Mouse (Mus musculus) spleen, adult 12 weeks (tissue): ENCODE measurements around the gene Mybphl.

ENCODE experiments used
- DNase-seq: peaks from one replicate; pipeline ENCODE4 v3.0.0; 2022; ENCODE audit warnings: low spot score

The Mybphl gene

GRCm38 (mm10) chr3:108364270-108364995, at the start of gene Mybphl:
Mybphl (plus strand) TSS chr3:108364911.
- no peak for DNase-seq

GRCm38 (mm10) chr3:108318517-108318916, 46.2 kb upstream of the Mybphl start:
- no peak for DNase-seq

DNA sequence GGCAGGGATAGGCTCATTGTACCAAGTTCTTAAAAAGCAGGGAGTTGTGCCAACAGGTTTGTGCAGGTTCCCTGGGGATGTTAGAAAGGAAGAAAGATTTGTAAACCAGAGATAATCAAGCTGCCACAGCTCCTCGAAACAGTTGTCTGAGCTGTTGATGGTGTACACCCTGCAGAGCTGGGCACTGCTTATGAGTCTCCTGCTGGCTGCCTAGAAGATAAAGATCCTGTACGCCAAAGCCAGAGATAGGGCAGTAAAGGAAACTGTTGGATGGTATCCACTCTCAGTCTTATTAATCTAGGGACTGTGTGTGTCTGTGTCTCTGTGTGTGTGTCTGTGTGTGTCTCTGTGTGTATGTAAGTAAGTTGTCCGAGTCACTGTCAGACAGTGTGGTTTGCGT, 43.0 kb upstream of the Mybphl start:
- no peak for DNase-seq

DNA sequence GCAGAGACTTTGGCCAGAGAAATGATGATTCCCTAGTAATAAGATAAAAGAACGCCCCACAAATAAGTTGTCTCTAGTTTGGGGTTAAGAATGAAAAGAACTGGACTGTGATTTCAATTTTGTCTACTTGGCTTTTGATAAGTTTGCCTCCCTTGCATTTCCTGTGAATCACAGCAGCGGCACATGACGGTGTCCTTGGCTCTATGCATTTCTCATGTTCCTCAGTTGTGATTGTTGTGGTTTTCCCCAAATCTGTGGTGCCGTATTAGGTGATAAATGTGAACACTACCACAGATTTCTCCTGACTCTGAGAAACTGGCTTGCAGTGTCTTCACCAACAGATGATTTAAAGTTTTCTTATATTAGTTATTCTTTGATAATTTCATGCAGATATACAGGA, 42.6 kb upstream of the Mybphl start:
- no peak for DNase-seq

- DNase-seq = no peak
Measured at GRCm38 (mm10) chr3:108322962-108323361, 41.7 kb upstream of the Mybphl start.

- no peak for DNase-seq
Measured at GRCm38 (mm10) chr3:108324837-108325236, 39.9 kb upstream of the Mybphl start.

DNA sequence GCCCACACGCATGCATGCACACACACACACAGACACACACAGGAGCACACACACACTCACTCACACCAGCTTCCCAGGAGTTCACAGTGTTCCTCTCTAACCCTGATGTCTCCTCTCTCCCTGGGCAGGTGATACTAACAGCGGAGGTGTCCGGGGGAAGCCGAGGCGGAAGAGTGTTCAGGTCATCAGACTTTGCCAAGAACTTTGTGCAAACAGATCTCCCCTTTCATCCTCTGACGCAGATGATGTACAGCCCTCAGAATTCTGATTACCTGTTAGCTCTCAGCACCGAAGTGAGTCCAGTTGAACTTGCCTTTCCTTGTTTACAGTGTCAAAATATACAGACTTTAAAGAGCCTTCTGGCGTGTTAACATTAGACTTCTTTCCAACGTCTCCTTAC, 39.2 kb upstream of the Mybphl start:
- no peak for DNase-seq

GRCm38 (mm10) chr3:108327275-108327674, 37.4 kb upstream of the Mybphl start:
- DNase-seq = no peak

DNA sequence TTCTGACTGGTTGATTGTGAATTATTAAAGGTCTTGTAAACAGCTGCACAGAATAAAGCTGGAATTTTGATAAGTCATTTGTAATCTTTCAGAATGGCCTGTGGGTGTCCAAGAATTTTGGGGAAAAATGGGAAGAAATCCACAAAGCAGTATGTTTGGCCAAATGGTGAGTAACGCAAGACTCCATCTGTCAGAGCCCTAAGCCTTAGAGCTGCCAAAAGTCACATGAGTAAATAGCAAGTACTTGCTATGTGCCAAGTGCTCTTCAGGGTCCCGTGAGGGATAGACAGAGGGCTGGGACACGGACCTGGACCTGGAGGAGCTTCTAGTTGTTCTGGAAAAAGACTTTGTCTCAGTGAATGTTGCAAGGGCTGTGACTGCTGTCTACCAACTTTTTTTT, 36.8 kb upstream of the Mybphl start:
- no peak for DNase-seq

GRCm38 (mm10) chr3:108328441-108328841, 36.3 kb upstream of the Mybphl start:
- peak; percentile 15 for DNase-seq

- DNase-seq = no peak
Measured at GRCm38 (mm10) chr3:108330812-108331211, 33.9 kb upstream of the Mybphl start.

DNA sequence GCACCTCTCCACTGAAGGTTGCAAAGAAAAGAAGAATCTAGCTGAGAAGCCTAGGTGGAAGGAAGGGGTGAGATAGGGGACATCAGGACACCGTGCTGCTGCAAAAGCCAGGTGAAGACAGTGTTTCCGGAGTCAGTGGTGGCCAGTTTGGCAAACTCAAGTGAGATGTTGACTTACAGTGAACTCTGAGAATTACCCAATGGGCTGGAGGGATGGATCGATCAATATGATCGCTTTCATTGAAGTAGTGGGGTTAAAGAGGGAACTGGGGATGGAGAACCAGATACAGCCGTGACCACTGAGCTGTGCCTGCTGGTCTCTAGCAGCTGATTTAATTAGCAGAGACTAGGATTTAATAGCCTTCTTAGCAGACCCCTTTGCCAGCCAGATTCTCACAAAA, 27.8 kb upstream of the Mybphl start:
- DNase-seq = no peak

DNA sequence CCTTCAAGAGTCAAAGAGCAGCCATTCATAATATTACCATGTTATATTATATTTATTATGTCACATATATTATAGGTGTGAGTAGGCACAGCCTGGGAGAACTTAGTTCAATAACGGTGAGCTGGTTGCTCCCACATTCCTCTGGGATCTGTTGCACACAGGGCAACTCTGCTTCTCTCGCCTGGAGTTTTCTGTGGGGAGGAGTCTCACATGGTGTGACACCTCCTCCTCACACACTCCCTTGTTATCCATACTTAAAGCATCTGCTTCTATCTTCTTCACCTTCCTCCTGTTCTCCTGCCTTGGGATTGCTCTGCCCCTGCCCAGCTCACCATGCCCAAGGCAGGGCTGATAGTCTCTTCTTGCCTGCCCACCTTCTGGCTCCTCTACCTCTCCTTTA, 23.7 kb upstream of the Mybphl start:
- DNase-seq = no peak

DNA sequence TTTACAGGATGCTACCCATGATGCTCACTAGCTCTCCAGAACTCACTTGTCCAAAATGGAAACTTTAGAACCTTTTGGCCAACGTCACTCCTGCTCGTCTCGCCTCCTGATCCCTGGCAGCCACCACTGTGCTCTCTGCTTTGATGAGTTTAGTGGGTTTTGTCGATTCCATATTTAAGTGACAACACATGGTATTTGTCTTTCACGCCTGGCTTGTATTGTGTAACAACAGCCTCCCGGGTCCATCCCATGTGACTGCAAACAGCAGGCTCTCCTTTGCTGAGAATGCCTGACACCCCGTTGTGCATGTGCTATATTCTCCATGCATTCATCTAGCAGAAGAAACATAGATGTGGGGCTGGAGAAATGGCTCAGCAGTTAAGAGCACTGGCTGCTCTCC, 22.5 kb upstream of the Mybphl start:
- DNase-seq = no peak

- DNase-seq = no peak
Measured at GRCm38 (mm10) chr3:108345855-108346254, 18.9 kb upstream of the Mybphl start.

GRCm38 (mm10) chr3:108348376-108348775, 16.3 kb upstream of the Mybphl start:
- no peak for DNase-seq

- DNase-seq = no peak
Measured at GRCm38 (mm10) chr3:108355245-108355644, 9.5 kb upstream of the Mybphl start.

- no peak for DNase-seq
Measured at GRCm38 (mm10) chr3:108357051-108357450, 7.7 kb upstream of the Mybphl start.

DNA sequence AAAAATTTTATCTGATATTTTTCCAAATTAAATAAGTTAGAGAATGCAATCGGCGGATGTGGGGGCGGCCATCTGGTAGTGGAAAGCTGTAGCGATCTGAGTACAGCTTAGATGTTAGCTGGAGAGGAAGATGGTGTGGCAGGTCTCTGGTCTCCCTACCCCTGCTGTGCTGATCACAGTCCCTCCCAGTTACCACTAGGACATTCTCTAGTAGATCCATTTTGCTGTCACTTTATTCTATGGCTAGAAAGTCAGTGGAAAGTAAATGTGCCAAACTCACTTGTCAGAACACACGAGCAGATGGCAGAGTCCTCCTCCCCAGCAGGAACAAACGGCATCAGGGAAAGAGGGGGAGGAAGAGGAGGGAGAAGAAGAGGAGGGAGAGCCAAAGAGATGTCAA, 6.3 kb upstream of the Mybphl start:
- DNase-seq = no peak

DNA sequence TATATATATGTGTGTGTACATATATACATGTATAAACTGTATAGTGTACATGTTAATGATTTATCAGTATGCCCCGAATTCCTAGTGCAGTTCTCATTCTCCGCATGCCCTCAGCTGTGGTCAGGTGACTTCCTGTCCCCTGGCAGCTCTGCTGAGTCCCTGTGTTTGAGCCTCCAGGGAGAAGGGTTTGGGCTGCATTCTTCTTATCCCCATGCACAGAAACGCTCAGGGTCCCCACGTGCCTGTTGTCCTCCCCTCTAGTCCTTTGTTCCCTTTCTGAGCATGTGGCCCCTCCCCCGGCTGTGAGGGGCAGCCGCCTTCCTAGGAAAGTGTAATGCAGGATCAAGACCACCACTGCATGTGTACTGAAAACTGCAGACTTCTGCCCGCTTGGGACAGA, 3.8 kb upstream of the Mybphl start:
- no peak for DNase-seq

- DNase-seq = no peak
Measured at GRCm38 (mm10) chr3:108363626-108364025, 1.1 kb upstream of the Mybphl start.

DNA sequence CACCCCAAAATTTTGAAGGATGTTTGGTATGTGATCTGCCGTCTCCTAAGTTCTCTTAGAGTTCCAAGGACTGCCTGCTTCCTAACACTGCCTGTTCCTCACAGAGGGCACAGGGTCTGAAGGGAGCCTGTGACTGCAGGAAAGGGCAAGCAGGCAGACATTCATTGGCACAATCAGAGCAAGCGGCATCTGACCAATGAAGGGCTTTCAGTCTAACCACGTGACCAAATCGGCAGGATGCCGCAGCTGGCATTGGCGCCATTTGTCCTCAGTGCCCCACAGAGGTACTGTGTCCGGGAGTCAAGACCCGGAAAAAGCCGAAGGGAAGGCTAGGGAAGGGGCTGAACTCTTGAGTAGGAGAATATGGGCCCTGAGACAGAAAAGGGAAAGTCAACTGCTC, 2.5 kb downstream of the Mybphl start:
- DNase-seq = no peak

DNA sequence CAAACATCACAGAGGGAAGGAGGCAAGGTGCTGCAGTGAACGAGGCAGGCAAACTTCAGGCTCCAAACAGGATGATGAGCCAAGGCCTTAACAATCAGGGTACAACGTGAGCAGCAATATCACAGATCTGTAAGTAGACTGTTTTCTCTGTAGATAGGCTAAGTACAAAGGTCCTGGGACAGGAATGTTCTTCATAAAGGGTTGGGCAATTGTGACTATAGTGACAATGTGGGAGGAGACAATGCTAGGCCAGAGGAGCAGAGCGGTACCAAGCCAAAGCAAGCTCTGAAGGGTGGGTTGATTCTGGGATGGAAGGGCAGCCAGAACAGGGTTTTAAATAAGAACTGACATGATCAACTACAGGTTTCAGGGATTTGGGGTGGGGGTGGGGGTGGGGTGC, 3.1 kb downstream of the Mybphl start:
- no peak for DNase-seq

DNA sequence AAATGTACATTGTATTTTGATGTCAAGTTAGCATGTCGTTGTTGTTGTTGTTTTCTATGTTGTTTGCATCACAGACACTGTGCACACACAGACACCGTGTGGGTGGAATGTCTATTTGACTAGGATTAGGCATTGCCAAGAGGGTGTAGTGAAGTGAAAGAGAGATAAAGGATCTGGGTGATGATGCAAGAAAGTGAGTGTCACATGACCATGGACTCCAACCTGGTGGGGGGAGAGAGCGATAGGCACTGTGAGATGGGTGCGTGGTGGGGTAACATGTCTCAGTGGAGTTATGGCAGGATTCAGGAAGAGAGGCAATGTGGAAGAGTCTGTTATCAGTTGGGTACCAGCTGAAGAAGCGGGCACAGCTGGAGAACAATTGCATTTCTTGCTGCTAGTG, 4.0 kb downstream of the Mybphl start:
- no peak for DNase-seq

DNA sequence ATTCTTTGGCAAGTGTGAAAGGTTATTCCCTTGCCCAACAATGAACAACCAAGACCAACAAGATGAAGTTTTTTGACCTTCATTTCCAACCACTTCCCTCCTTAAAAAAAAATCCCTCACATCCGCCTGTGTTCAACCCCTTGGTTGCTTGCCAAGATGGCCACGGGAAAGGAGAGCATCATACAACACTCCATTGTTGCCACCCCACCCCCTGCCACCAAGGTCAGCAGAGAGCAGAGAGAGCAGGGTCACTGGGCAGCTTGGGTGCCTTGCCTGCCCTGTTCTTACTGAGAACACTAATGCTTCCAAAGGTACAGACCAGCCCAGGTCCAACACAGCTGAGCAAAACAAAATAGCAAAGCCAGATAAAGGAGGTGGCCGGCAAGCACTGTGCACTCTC, 7.6 kb downstream of the Mybphl start:
- no peak for DNase-seq
